Mouse (Mus musculus): ENCODE data around the gene Ahctf1.

The Ahctf1 gene

DNA sequence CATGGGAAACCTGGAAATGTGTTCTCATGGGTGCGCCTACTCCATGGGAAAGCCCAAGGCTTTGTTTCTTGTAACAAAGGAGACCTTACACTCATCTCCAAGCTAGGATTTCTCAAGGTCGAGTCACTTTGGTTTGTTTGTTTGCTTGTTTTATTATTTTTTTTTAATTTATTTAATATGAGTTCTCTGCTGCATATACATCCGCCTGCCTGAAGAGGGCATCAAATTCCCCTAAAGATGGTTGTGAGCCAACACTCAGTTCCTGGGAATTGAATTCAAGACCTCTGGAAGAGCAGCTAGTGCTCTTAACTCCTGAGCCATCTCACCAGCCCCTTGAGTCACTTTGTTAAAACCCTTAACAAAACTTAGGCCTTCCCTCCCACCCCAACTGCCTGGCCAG lies 90.1 kb downstream of the Ahctf1 start:
- DNase-seq (ENCODE audit: low read depth, low spot score) = no peak

DNA sequence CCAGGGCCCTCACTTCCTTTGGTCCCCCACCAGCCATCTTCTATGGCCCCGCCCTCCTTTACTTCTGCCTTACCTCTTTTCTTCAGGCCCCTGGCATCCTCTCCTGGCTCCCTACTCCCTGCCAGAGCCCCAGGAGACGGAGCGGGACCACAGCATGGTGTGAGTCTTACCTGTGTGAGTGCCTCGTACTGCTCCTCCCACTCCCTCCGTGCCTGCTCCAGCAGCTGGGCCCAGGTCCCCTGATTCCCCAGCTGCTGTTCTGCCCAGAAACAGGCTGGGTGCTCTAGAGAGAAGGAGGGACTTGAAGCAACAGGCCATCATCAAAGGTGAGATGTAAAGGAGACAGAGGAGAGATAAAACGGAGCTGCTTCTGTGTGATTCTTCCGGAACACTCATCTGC lies 90.8 kb downstream of the Ahctf1 start:
- DNase-seq (ENCODE audit: low read depth, low spot score) = no peak

DNA sequence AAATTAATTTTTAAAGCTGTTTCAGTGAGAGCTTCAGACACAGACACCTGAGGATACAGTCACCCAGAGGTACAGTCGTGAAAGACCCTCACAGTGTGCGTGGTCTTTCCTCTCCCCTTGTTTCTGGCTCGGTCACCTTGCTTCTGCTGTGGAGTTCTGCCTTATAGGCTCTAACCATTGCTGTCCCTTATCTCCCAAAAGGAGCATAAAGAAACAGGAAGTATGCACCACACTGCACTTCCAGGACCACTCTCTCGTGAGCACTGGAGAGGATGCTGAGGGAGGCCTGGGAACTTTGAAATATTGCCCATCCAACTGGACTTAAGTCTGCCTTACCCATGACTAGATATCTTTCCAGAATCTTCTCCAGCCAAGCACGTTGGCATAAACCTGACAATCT lies 92.7 kb downstream of the Ahctf1 start:
- no peak for DNase-seq (ENCODE audit: low read depth, low spot score)

DNA sequence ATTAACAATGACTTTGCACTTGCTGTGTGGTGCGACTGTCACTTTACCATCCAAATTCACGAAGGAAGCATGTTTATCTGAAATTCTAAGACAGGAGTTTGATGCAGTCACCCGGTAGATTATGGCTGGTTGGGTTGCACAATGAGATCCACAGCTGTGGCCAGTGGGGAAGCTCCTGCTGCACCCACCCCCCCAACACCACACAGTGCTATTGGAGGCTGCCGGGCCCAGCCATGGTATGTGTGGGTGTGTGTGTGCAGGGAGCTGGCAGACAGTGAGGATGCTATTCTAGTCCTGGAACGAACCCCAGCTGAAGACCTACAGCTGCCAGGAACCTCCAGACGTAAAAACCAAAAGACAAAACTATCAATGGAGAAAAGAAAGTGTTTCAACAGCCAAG lies 94.1 kb downstream of the Ahctf1 start:
- DNase-seq (ENCODE audit: low read depth, low spot score) = no peak

DNA sequence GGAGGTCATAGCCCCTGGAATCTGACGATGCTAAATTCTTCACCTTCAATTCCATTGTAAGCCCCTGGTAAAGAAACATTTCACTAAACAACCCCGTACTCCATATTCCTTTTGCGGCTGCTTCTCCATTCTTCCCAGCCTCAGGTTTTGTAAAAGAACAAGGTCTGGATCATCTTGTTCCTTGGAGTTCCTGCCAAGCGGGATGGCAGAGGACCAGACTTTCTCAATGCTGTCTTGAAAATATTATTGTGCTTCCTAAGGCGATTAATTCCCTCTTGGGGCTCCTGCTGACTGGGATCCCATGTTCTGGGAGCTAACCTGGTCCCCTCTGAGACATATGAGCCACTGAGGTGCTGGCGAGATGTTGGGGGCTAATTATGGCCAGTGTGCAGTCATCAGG lies 98.3 kb downstream of the Ahctf1 start:
- DNase-seq (ENCODE audit: low read depth, low spot score) = no peak

DNA sequence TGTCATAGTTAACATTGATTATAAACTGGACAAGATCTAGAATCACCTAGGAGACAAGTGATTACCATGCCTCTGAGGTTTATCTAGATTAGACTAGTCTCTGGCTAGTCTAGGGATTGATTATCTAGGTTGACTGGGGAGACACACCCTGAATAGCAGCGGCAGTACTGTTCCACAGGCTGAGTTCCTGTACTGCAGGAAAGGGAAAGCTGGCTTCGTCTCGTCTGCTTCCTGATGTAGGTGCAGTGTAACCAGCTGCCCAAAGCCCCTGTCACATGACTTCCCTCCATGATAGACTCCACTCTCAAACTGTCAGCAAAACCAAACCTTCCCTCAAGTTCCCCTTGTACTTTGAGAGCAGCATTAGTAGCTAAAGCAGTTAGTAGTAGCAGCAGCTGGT lies 99.3 kb downstream of the Ahctf1 start:
- DNase-seq (ENCODE audit: low read depth, low spot score) = no peak
